Mouse (Mus musculus) thymus, postnatal 4 days (tissue): ENCODE results near the gene Dusp28.

ENCODE experiments used
- DNase-seq: peaks from one replicate; pipeline ENCODE4 v3.0.0; 2021

Gene Dusp28

DNA sequence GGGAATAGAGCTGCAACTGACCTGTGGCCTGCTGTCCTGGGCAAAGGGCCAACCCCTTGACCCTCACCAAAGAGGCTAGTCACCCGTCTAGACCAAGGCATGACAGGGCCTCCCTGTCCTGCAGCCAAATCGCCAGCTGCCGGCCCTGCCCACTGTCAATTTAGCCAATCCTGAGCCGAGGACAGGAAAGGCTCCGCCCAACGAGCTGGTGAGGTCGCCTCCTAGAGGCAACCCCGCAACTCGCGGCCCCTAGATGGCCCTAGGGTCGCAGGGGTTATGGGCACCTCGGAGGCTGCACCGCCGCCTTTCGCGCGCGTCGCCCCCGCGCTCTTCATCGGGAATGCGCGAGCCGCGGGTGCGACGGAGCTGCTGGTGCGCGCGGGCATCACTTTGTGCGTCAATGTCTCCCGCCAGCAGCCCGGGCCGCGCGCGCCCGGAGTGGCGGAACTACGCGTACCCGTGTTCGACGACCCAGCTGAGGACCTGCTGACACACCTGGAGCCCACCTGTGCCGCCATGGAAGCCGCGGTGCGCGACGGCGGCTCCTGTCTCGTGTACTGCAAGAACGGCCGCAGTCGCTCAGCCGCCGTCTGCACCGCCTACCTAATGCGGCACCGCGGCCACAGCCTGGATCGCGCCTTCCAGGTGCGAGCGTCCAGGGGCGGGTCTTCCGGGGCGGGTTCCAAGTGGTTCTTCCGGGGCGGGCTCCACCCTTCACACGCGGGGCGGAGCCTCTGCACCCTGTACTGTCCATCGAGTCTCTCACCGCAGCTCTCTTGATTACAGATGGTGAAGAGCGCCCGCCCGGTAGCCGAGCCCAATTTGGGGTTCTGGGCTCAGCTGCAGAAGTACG is at the start of gene Dusp28:
Gene Dusp28, plus strand, starts transcription at position 203 of the 853 bp plus-strand sequence.
- peak; percentile 88 for DNase-seq

DNA sequence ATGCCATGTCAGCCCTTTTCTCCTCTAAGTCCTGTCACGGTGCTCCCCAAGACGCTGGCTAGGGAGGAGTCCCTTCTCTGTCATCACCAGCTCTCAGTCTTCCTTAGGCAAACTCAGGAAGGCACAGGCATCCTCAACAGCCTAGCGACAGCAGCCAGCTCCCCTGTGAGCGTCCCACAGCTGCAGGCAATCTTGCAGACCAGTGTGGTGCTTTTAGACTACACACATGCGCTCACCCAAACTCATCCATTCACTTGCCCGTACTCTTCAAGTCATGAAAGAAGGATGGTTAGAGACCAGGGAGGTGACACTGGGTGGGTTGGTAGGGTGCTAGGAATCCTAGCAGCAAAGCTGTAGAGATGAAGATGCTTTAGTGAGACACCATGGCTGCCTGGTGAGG is 45.3 kb upstream of the Dusp28 start:
- no peak for DNase-seq

DNA sequence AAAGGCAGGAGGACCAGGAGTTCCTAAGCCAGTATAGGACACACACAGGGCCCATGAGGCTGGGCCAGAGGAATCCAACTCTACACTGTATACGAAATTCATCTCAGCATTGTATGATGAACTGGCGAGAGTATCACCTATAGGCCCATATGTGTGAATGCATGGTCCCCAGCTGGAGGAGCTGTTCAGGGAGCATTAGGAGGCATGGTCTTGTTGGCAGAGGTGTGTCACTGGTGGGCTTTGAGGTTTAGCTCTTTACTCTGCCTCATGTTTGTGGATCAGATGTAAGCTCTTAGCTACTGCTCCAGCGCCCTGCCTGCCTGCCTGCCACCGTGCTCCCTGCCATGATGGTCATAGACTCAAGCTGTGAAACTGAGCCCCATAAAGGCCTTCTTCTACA is 43.5 kb upstream of the Dusp28 start:
- no peak for DNase-seq

DNA sequence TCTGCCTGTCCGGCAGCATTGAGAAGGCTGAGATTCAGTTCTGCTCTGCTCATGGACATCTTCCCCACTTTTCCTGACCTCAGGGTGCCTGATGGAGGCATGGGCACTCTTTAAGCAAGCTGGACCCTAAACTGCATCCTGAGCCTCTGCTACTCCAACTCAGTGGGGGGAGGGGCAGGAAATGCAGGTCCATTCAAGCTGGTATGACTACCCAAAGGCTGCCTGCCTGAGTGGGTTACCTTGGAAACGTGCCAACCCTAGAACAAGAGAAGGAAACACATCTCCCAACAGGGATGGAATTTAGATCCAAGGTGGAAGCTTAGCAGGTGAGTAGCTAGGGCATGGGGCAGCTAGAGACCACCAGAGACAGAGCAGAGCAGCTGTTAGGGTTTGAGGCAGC is 40.6 kb upstream of the Dusp28 start:
- DNase-seq = no peak

DNA sequence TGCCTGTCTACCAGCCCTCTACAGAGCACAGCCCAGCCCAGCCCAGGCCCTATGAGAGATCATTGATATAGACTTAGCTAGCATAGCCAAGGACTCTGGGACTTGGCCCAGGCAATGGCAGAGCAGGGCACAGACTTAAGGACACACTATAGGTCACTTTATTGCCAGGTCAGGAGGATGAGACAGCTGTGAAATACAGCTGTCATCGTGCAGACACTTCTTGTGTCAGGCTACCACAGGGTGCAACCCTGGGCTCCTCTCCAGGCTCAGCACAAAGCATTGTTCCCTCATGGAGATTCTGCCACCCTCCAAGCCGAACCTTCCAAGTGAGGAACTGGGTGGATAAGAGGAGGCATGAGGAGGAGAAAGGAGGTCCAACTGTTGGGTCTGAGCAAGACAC is 36.8 kb upstream of the Dusp28 start:
- no peak for DNase-seq

DNA sequence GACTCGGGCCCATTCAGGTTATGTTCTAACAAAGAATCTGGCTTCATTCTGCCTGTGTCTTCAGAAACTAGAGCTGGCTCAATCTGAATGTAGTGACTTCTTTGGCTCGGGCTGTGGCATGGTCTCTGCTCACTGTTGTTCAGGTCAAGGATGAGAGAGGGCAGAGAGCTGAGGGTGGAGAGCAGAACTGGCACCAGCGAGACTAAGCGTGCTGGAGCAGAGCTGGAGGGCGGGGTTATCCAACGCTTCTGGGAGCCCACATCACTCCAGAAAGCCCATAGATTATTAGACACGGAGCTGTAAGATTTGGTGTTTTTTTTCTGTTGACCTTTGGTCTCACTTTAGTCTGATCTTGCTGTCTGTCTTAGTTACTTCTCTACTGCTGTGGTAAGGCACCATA is 34.1 kb upstream of the Dusp28 start:
- DNase-seq = no peak

DNA sequence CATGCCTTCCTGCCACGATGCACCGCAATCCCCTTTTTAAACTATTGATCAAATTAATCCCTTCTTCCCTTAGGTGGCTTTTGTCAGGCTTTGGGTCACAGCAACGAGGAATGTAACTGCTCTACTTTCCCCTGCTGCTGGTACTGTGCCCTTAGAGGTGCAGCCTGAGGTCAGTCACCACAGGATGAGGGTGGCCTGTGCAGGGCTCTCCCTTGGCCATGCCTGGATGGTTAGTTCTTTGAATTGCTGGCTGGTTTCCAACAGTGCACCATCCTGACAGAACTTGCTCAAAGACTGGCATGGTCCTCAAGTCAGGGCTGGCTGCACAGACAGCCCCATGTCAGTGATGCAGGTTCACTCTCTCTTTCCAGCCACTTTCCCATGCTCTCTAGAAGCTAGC is 32.8 kb upstream of the Dusp28 start:
- DNase-seq = no peak

DNA sequence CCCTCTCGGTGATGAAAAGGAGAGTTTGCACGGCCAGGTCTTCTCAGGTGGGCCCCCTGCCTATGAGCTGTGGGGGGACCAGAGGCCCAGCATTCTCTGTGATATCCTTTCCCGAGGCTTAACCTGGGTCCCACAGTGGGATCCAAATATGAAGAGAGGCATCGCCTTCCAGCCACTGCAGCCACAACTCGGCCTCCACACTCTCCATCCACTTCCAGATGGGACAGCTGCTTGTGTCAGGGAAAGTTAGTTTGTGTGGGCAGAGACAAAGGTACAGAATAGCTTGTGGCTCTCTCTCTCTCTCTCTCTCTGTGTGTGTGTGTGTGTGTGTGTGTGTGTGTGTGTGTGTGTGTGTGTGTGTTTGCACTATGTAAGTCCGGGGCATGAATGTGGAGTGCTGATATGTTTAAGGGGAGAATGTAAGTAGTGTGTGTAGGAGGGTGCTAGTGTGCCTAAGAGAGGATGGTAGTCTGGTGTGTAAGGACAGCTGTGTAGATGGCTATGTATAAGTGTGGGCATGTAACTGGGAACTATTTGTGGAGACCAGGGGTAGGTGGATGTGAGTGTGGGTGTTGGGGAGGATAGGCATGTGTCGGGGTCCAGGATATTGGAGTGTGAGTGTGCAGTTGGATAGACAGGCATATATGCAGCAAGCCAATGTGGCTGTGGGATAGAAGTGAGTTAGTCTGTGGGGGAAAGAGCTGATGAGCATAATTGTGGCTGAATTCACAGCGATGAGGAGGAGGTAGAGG is 31.2 kb upstream of the Dusp28 start:
- DNase-seq = no peak

DNA sequence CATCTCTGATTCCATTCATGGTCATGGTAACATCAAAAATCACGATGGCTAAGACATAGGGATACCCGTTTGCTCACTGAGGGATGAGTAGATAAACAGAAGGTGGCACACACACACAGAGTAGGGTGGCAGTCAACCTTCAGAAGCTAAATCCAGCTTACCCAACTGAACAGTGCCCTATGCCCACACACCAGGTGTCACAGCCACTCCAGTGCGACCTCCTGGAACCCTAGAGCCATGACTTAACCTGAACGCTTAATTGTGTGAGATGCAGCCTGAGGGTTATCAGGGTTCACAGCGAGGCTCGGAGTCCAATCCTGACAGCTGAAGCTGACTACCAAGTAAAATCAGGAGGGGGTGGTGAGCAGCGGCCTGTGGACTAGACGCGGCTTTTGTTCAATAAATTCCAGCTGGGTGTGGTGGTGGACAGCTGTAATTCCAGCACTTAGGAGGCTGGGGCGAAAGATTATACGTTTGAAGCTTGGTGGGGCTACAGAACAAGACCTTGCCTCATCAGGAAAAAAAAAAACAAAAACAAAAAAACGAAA is 29.3 kb upstream of the Dusp28 start:
- no peak for DNase-seq

DNA sequence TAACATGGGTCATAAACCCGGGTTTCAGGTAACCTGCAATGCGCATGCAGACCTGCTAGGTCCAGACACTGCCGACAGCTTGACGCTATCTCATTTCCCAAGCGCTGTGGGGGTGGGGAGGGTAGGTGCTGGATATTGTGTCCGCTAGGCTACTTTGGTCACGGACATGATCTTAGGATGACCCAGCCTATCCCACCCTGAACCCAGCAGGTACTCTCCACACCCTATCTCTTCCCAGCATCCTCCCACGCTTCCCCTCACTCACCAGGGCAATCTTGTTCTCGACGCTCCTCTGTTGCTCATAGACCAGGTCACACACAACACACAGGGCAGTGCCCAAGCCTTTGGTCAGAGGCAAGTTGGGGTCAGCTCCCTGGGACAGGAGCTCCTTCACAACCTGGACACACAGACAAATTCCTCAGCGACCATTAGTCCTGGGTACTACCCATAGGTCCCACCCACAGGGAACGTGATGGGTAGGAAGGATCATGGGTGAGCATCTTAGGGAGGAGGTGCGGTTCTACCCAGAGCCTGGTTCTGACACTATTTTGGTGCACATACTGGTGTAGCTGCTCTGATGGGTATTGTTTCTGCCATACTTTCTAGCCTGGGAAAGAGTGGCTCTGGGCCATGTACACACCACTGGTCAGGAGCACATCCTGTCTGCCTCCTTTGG is 28.6 kb upstream of the Dusp28 start:
- no peak for DNase-seq

DNA sequence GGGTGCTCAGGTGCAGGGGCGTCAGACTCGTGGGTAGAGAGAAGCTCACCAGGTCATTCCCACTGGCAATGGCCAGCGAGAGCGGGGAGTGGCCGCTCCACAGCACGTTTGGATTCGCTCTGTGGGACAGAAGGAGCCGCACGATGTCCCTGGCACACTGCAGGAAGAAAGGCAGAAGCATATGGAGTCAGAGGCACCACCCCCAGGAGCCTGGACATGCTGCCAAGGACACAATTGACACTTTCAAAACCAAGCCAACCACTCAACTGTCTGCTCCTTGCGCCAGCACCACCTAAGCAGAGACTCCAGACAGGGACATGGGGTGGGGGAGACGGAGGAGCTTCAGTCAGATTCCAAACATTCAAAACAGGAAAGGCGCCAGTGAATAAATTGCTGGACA is 27.5 kb upstream of the Dusp28 start:
- no peak for DNase-seq

DNA sequence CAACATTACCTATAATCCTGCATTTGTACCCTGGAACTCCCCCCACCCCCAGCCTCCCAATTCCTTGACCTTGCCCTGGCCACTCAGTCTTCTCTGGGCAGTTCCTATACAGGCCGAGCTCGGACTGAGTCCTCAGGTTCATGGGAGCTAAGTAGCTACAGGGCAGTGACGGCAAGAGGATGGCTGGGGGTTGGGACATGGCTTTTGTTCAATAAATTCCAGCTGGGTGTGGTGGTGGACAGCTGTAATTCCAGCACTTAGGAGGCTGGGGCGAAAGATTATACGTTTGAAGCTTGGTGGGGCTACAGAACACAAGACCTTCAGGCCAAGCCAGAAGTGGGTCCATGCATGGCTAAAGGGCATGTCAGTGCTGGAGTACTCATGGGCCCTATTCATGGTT is 26.7 kb upstream of the Dusp28 start:
- DNase-seq = no peak

DNA sequence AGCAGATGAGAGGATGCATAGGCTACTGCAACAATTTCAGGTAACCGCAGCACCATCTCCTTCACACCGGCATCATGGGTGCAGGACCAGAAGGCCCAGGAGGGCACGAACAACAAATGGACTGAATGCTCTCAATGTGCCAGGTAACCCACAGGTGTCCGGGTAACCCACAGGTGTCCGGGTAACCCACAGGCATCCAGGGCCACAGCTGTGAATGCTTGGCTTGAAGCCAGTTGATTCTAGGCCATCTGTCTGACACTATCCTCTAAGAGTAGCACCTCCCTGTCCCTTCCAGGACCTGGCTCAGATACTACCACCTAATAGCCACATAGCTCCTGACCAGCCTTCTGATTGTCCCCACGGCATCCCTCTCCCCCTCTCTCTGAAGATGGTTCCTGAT is 24.8 kb upstream of the Dusp28 start:
- DNase-seq = no peak

DNA sequence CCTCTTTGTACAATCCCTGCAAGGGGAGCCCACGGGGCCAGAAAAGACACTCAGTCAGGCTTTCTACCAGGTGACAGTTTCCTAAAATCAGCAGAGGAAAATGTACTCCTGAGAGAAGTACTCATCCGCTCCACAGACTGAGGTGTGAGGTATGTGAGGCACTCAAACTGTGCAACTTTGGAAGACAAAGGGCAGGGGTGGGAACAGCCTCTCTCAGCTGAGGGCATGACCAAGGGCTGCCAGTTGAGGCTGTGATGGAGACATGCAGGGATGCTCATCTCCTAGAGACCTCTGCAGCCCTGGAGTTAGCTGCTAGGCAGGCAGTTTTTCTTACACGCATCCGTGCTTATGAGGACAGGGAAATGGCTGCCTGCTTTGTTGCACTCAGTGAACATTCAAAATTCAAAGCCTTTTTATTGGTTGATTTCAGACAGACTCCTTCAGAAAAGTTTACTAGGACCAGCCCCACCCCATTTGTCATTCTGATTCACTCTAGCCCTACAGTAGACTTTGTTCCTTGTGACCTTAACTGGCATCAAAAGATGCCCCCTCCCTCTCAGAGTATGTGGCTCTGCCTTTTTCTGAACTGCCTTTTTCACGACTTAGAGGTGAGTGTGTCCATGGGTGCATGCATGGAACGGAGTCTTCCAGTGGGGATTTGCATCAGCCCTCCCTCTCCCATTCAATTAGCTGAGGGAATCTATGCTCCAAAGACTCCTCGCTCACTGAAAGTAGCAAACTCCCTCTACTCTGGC is 17.7 kb upstream of the Dusp28 start:
- no peak for DNase-seq

DNA sequence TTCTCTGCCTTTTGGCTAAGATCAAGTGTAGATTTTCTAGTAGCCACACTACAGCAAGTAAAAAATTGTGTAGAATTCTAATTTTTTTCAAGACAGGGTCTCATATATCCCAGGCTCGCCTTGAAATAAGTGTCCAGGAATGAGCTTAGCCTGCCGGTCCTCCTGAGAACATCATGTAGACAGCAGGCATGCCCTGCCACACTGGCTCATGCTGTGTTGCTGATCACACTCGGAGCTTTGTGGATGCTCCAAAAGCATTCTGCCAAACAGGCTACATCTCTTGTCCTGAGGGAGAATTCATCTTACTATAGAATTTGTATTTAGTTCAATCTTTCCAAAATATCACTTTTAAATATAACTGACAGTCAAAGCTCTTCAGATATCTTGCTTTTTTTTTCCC is 14.0 kb upstream of the Dusp28 start:
- no peak for DNase-seq

DNA sequence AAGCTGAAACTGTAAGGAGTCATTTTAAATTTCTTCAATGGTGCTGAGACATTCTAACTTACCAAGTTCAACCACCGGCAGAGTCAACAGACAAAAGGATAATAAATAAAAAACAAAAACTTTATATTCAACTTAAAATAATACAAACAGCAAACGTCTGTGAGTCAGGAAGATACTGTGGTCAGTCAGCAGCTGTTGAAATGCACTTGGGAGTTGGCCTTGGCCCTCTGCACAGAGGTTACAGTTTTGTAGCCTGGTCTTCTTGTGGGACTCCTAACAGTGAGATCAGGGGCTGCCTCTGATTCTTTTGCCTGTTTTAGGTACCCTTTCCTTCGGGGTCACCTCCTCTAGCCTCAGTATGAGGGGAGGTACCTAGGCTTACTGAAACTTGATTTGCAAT is 12.9 kb upstream of the Dusp28 start:
- DNase-seq = no peak

DNA sequence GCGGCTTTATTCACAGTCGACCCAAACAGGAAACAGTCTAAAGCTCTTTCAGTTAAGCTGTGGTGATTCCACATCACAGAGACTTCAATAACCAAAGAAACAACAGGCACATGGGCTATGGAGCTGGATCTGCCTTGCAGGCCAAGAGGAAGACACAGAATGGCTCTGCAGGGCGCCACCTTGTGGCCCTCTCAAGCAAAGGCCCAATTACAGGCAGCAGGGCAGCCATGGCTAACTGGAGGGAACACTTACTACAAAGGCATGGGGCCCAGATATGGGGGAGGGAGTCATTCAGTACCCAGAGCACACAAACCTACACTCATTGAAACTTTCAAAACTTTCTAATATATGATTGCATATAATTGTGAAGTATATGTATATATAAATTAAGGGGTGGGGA is 11.7 kb upstream of the Dusp28 start:
- peak; percentile 83 for DNase-seq

DNA sequence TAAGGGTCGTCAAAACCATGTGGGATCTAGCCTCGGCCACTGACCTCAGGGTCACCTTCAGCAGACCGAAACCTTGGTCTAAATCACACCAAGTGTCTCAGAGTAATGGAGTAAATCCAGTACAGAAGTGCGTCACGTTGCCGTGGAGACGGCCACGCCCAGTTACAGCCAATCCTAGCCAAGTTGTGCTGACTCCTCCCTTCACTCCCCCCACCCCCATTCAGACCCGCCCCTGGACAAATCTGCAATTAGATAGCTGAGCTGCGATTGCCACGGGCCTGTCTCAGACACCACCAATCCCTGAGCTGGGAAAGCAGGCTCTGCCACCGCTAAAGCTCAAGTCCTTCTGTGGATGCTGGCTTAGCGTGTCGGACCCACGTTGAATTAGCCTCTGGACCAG is 4.0 kb upstream of the Dusp28 start, which contains the start of gene Ankmy1:
Gene Ankmy1, minus strand, starts transcription at position 121 of the 400 bp plus-strand sequence.
- peak; percentile 63 for DNase-seq

DNA sequence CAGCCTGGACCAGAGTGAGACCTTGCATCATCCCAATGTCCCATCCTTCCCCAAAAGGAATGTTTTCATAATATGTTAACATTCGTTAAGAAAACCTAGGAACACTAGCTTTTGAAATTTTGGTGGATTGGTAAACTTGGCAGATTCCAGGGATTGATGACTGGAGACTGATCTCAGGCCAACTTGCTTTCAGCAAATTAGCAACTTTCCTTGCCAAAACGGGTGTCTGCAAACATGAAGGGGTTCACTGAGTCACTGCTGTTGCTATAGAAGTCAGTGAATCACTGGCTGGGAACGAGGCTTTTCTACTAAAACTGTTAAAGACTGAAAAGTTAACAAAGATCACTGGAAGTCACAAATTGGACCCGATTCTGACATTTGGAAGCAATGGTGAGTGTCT is 3.2 kb upstream of the Dusp28 start:
- DNase-seq = no peak

DNA sequence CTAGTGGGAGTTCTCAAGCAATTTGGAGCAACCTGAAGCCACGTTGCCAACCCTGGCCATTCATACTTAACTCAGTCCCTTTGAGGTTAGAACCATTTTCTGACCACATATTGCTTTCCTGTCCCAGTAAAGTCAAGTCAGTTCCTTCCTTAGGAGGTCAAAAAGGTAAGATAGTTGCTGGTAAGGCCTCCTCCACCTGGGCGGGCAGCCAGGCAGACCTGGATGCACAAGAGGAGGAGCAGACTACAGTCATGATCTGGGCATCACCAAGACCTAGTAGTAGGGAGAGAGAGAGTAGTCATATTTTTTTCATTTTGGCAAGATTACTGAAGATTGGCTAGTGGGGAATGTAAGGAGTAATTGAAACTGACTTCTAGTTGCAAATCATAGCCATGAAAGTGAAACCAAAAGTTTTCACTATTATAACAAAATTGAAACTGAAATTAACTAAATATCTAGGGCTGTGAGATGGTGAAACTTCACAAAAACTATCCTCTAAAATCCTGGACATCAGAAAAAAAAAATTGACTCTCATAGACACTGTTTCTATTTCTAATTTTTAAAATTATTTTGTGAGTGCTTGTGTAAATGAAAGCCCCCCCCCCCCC is 974 bp upstream of the Dusp28 start:
- no peak for DNase-seq

DNA sequence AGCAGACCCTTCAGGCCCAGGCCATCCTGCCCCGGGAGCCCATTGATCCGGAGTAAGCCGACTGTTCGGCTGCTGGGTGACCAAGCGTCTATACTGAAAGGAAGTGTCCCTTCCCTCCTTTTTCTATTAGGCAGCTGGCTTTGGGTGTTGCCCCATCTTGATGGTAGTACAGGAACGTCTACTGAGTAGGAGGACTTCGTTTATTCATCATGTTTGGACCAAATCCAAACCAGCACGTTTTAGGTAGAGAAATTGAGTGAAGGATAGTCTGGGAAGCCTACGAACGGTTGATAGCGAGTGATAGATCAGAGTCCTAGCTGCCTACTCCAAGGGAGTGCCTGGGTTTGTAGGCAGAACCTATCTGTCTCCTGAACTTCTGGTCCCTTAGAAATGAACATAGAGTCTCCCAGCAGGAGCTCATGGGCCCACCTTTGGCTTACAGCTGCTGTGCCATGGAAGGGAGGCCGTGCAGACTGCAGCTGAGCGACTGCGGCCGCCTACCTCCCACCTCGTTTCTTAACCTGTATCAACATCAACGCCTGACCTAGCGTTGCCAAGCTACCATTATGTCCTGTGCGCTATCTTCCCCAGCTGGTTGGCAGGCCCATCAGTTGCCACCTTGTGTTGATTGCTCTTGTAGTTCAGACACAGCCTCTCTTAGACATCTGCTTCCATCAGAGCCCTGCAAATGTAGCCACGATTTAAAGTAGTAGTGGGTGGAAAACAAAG is 1.0 kb downstream of the Dusp28 start:
- no peak for DNase-seq

DNA sequence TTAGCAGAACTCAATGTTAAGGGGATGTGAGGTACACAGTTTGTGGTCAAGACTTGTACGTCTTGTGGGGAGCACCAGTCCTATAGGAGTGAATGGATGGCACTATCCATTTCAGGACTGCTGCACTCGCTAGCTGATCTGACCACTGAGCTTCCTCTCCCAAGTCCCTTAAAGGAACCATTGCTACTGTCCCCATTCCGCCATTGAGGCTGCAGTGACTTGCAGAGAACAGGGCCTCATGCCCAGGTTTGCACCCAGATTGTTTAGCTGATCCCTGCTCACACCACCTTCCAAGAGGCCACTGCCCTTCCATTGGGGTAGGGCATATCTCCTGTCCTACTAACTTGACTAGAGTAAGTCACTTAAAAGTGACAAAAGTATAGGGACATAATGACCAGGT is 1.9 kb downstream of the Dusp28 start:
- DNase-seq = no peak
